Mouse (Mus musculus): ENCODE data around the gene Atg9a. TPM values are rescaled to one million over a fixed set of nuclear protein-coding genes. Genes with fewer than 3 reads are reported as not detected.

The Atg9a gene
- total and polyA plus RNA-seq, 2 experiments from 2014 or later: 28.5 to 99.6 TPM

DNA sequence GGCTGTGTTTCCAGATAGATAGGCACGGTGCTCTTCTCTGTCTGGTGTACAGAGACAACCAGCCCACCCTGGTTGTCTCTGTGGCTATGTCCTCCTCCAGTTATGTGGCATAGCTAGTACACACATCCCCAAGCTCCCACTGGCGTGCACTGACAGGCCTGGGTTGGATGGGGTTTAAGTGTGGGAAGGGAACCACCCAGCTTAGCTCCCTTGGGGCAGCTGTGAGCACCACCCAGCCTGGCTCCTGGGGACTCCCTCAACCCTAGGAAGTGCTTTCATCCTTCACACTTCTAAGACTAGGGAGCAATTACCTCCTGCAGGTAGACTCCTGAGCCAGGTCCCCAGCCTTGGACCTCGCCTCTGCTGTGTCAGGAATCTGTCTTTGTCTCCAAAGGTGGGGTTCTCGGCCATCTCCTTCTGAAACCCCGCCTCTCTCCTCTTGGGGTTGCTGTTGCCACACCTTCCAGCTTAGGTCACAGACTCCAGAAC, 39.7 kb upstream of the Atg9a start, which contains the start of gene A630095N17Rik:
Gene A630095N17Rik, minus strand, starts transcription at position 439 of the 489 bp plus-strand sequence.
- WGBS: 65% methylated on average over 5 of the region's 5 CpGs

DNA sequence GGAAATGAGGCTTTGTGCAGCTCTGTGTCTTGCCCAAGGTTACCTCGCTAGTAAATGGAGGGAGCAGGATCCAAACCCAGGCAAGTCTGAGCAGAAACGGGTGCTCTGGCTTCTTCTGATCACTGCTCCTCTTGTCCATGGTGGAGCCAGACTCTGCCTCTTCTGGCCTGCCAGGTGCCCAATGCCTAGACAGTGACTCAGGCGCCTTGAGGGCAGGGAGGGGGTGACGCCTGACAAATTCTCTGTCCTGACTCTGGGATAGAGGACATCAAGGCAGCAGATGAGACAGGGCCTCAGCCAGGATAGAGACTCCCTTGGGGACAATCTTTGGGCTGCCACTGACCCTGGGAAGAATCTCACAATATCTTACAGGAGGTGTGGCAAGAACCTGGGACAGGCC, 39.2 kb upstream of the Atg9a start:
- Histone ChIP-seq H3K9me3 (replicated peaks; ENCODE audit: control insufficient read depth, low read length) (no peaks in the 10 kb centered on the region), H3K4me1 (ENCODE audit: control insufficient read depth, insufficient read depth) (peaks cover 7% of the 10 kb centered on the region; the same call in 1 of the 2 replicates), H3K27me3 (ENCODE audit: control insufficient read depth, insufficient read depth, low read length) (no peaks in the 10 kb centered on the region), H3K9ac (replicated peaks; ENCODE audit: low read depth, low read length) (no peak overlapping the region), H3K4me2 (ENCODE audit: low read depth, low read length) (no peak overlapping the region), H3K36me3 (replicated peaks; ENCODE audit: control insufficient read depth, insufficient read depth, low read length) (no peaks in the 10 kb centered on the region), H3K27ac (ENCODE audit: low read depth) (no peak overlapping the region), H3K4me3 (ENCODE audit: low read depth, low read length) (no peak overlapping the region)
- no peak for TF ChIP-seq CTCF (IDR thresholded peaks at IDR 0.05; ENCODE audit: low read depth)
- no peak for TF ChIP-seq EP300 (IDR thresholded peaks at IDR 0.05; ENCODE audit: low read depth)
- ATAC-seq (ENCODE audit: insufficient read depth, low read depth): no peak
- no peak for DNase-seq (ENCODE audit: low spot score)
- 73% methylated on average over 4 of the region's 4 CpGs for WGBS

More for the DNA sequence above, 39.7 kb upstream of the Atg9a start, which contains the start of gene A630095N17Rik:
- no peak within 1 kb of the TSS for H3K4me2 ChIP-seq (ENCODE audit: low read depth, low read length)
- H3K36me3 ChIP-seq (replicated peaks; ENCODE audit: control insufficient read depth, insufficient read depth, low read length): no peaks in the 10 kb centered on the region
- H3K9ac ChIP-seq (replicated peaks; ENCODE audit: low read depth, low read length): no peak within 1 kb of the TSS
- H3K4me1 ChIP-seq (ENCODE audit: control insufficient read depth, insufficient read depth): peaks cover 4% of the 10 kb centered on the region; the same call in 1 of the 2 replicates
- DNase-seq (ENCODE audit: low spot score) (no peak), ATAC-seq (ENCODE audit: insufficient read depth, low read depth) (no peak)
- no peak within 1 kb of the TSS for H3K4me3 ChIP-seq (ENCODE audit: low read depth, low read length)
- H3K27ac ChIP-seq (ENCODE audit: low read depth): no peak within 1 kb of the TSS
- no peaks in the 10 kb centered on the region for H3K9me3 ChIP-seq (replicated peaks; ENCODE audit: control insufficient read depth, low read length)
- TF ChIP-seq EP300 (IDR thresholded peaks at IDR 0.05; ENCODE audit: low read depth): no peak
- no peak for TF ChIP-seq CTCF (IDR thresholded peaks at IDR 0.05; ENCODE audit: low read depth)
- no peaks in the 10 kb centered on the region for H3K27me3 ChIP-seq (ENCODE audit: control insufficient read depth, insufficient read depth, low read length)

DNA sequence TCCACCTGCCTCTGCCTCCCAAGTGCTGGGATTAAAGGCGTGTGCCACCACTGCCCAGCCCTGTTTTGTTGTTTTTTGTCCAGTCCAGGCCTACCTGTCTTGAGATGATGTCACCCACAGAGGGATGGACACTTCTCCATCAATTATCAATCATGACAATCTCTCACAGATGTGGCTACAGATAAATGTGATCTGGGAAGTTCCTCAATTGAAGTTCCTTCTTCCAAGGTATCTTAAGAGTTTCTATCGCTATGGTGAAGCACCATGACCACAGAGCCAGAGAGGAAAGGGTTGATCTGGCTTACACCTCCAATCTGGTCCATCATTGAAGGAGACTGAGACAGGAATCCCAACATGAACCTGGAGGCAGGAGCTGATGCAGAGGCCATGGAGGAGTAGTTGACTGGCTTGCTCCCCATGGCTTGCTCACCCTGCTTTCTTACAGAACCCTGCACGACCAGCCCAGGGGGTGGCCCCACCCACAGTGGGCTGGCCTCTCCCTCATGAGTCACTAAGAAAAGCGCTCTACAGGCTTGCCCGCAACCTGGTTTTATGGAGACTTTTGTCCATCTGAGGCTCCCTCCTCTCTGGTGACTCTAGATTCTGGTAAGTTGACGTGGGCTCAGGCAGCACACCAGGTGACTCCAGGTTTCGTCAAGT, 38.5 kb upstream of the Atg9a start:
- Histone ChIP-seq H3K27me3 (ENCODE audit: control insufficient read depth, insufficient read depth, low read length) (no peaks in the 10 kb centered on the region), H3K36me3 (replicated peaks; ENCODE audit: control insufficient read depth, insufficient read depth, low read length) (no peaks in the 10 kb centered on the region), H3K4me3 (ENCODE audit: low read depth, low read length) (no peak overlapping the region), H3K4me1 (ENCODE audit: control insufficient read depth, insufficient read depth) (peaks cover 9% of the 10 kb centered on the region; the same call in 1 of the 2 replicates), H3K4me2 (ENCODE audit: low read depth, low read length) (no peak overlapping the region), H3K9ac (replicated peaks; ENCODE audit: low read depth, low read length) (no peak overlapping the region), H3K27ac (ENCODE audit: low read depth) (no peak overlapping the region), H3K9me3 (replicated peaks; ENCODE audit: control insufficient read depth, low read length) (no peaks in the 10 kb centered on the region)
- 75% methylated on average over 7 of the region's 7 CpGs for WGBS
- DNase-seq (ENCODE audit: low spot score): no peak
- TF ChIP-seq CTCF (IDR thresholded peaks at IDR 0.05; ENCODE audit: low read depth): no peak
- TF ChIP-seq EP300 (IDR thresholded peaks at IDR 0.05; ENCODE audit: low read depth): no peak
- ATAC-seq (ENCODE audit: insufficient read depth, low read depth): no peak

DNA sequence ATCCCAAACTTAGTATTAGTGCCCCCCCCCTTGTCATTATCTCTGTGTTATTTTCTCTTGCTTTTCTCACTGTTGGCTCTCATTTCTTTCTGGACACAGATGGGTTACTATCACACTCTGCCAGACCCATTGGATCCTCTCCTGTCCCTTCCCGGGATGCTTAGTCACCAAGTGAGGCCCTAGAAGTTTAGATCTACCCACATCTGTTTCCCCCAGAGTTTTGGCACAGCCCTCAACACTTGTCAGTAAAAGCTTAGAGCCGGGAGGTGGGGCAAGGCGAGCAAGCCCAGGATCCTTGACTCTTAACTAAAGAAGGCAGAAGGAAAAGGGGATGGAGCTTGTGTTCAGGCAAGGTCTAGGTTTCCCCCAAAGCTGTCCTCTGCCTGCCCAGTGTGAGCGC, 37.2 kb upstream of the Atg9a start:
- no peaks in the 10 kb centered on the region for H3K27me3 ChIP-seq (ENCODE audit: control insufficient read depth, insufficient read depth, low read length)
- H3K4me3 ChIP-seq (ENCODE audit: low read depth, low read length): no peak overlapping the region
- peaks cover 10% of the 10 kb centered on the region; the same call in 1 of the 2 replicates for H3K4me1 ChIP-seq (ENCODE audit: control insufficient read depth, insufficient read depth)
- TF ChIP-seq EP300 (IDR thresholded peaks at IDR 0.05; ENCODE audit: low read depth) (no peak), CTCF (IDR thresholded peaks at IDR 0.05; ENCODE audit: low read depth) (no peak)
- no peak overlapping the region for H3K9ac ChIP-seq (replicated peaks; ENCODE audit: low read depth, low read length)
- no peak for DNase-seq (ENCODE audit: low spot score)
- 65% methylated on average over 4 of the region's 4 CpGs for WGBS
- no peaks in the 10 kb centered on the region for H3K36me3 ChIP-seq (replicated peaks; ENCODE audit: control insufficient read depth, insufficient read depth, low read length)
- no peak overlapping the region for H3K27ac ChIP-seq (ENCODE audit: low read depth)
- H3K4me2 ChIP-seq (ENCODE audit: low read depth, low read length): no peak overlapping the region
- ATAC-seq (ENCODE audit: insufficient read depth, low read depth): no peak
- H3K9me3 ChIP-seq (replicated peaks; ENCODE audit: control insufficient read depth, low read length): no peaks in the 10 kb centered on the region

DNA sequence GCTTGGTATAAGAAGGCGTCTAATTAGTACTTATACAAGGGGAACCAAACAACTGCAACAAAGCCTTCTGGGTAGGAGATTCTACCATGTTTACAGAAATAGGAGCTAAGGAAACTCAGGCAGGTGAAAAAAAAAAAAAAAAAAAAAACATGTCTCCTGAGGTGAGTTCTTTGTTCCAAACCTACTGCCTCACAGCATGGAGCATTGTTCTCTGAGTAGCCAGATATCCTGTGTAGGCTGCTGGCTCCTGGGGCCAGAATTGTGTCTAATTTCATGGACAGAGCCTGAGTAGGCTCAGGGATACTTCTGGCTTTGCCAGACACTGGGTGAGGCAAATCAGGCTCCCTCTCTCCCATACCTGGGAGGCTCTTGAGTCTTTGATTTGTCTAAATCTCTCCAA, 35.7 kb upstream of the Atg9a start:
- Histone ChIP-seq H3K9me3 (replicated peaks; ENCODE audit: control insufficient read depth, low read length) (no peaks in the 10 kb centered on the region), H3K27ac (ENCODE audit: low read depth) (no peak overlapping the region), H3K4me1 (ENCODE audit: control insufficient read depth, insufficient read depth) (peaks cover 10% of the 10 kb centered on the region; the same call in 1 of the 2 replicates), H3K27me3 (ENCODE audit: control insufficient read depth, insufficient read depth, low read length) (no peaks in the 10 kb centered on the region), H3K9ac (replicated peaks; ENCODE audit: low read depth, low read length) (no peak overlapping the region), H3K4me2 (ENCODE audit: low read depth, low read length) (no peak overlapping the region), H3K36me3 (replicated peaks; ENCODE audit: control insufficient read depth, insufficient read depth, low read length) (no peaks in the 10 kb centered on the region), H3K4me3 (ENCODE audit: low read depth, low read length) (no peak overlapping the region)
- WGBS: 66% methylated on average over 1 of the region's 1 CpGs
- DNase-seq (ENCODE audit: low spot score) (no peak), ATAC-seq (ENCODE audit: insufficient read depth, low read depth) (no peak)
- no peak for TF ChIP-seq CTCF (IDR thresholded peaks at IDR 0.05; ENCODE audit: low read depth)
- no peak for TF ChIP-seq EP300 (IDR thresholded peaks at IDR 0.05; ENCODE audit: low read depth)
